Mouse (Mus musculus) heart, adult 2 months (tissue): Measurements from ENCODE around the gene Pla2g1b. TPM values are rescaled to one million over a fixed set of nuclear protein-coding genes. Genes with fewer than 3 reads are reported as not detected.

Experiments used
- DNase-seq, 2 experiments: peaks; one replicate each; pipeline ENCODE4 v3.0.0; 2021
- H3K27ac ChIP-seq: fragments of 200-600 bp; 2 replicates; pipeline ENCODE4 v1.8.1; 2022
- H3K27me3 ChIP-seq: fragments of 200-500 bp; 2 replicates; pipeline ENCODE4 v1.6.1; 2012; ENCODE audit warnings: mild to moderate bottlenecking, low read length, inconsistent platforms, mixed read lengths; ENCODE audit not compliant: control insufficient read depth, insufficient read depth
- H3K36me3 ChIP-seq: fragments of 200-500 bp; 2 replicates; pipeline ENCODE4 v1.6.1; 2012; ENCODE audit warnings: low read length, inconsistent platforms; ENCODE audit not compliant: control insufficient read depth, insufficient read depth
- H3K4me1 ChIP-seq: fragments of 200-500 bp; 2 replicates; pipeline ENCODE4 v1.6.1; 2011; ENCODE audit warnings: low read length; ENCODE audit not compliant: control insufficient read depth, insufficient read depth
- H3K4me3 ChIP-seq: fragments of 200-600 bp; 2 replicates; pipeline ENCODE4 v1.8.1; 2022
- H3K79me2 ChIP-seq: fragments of 200-500 bp; replicated peaks from 2 replicates; pipeline ENCODE4 v1.6.1; 2012; ENCODE audit warnings: mild to moderate bottlenecking, inconsistent platforms, low read length, moderate library complexity, mixed read lengths; ENCODE audit not compliant: control insufficient read depth, insufficient read depth
- H3K9ac ChIP-seq: fragments of 200-500 bp; 2 replicates; pipeline ENCODE4 v1.6.1; 2012; ENCODE audit warnings: low read depth, mild to moderate bottlenecking, control low read depth, inconsistent platforms, low read length, mixed read lengths
- CTCF ChIP-seq: fragments of 200-600 bp; IDR thresholded peaks from 2 replicates; pipeline ENCODE4 v1.8.1; 2022; ENCODE audit warnings: antibody characterized with exemption, mild to moderate bottlenecking, moderate library complexity
- EP300 ChIP-seq: fragments of 200-500 bp; IDR thresholded peaks from 2 replicates; pipeline ENCODE4 v1.6.1; 2011; ENCODE audit warnings: low read depth, low read length, control low read depth; ENCODE audit not compliant: insufficient read depth
- POLR2A ChIP-seq: fragments of 200-500 bp; IDR thresholded peaks from 2 replicates; pipeline ENCODE4 v1.6.1; 2011; ENCODE audit warnings: mild to moderate bottlenecking, low read depth, low read length, control low read depth; ENCODE audit not compliant: insufficient read depth
- WGBS: fragments of 180-500 bp; shearing (Covaris S2); methylation state at CpG from one replicate; pipeline ENCODE4 v1.1.7; 2018; 5-methylcytosine and 5-hydroxymethylcytosine counted together
- intact Hi-C: fragments of 180-260 bp; cut with DNase I; formaldehyde crosslinking; loops from one replicate; pipeline ENCODE4 v1.15.1; 2025
- polyA plus RNA-seq: library from polyadenylated mRNA; depleted of rRNA; stranded (reverse); fragments of >200 nt; gene quantifications from 2 replicates; pipeline ENCODE4 v1.2.3, GENCODE M21; 2012
- total RNA-seq, 2 experiments: library from RNA; stranded (reverse); gene quantifications; 2 replicates each; pipeline ENCODE4 v1.2.3; 2021

Gene Pla2g1b
- total and polyA plus RNA-seq, 3 experiments = not detected

DNA sequence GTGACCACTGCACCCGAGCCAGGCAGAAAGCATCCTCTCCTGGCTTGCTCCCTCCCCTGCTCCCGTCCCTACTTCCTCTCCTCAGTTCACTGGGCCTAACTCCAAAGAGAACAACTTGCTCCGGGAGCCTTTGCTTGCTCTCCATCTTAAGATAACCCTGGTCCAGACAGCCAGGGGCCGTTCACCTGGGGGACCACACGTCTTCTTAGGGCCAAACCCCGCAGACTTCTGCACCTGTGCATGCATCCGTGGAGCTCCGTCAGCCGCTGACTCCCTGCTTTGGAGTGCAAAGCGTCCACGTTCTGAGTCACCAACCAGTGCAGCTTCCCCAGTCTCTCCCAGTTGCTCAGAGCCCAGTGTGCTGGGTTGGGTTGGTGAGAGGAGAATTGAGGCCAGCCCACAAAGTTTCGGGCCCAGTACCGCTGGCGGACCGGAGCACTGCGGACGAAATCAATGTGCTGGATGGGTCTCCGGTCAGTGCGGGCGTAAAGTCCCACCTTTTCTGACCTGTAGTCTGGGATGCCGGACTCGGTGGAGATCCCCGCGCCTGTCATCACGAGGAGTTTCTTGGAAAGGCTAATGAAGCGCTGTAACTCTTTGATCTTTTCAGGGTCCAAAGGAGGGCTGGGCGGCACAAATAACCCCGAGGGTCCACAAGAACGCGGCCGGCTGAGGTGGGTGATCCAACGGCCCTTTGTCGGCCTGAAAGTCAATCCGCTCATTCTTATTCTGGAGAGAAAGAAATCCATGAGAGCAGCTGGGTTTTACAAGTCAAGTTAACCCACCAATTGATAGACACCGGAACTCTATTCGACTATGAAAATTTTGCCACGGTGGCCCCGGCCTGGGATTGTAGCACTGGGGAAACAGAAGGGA is 16.6 kb downstream of the Pla2g1b start:
- H3K9ac ChIP-seq = no peak overlapping the region
- H3K4me3 ChIP-seq = no peak overlapping the region
- TF ChIP-seq EP300 (no peak), CTCF (no peak), POLR2A (no peak)
- no peaks in the 10 kb centered on the region for H3K27me3 ChIP-seq
- H3K79me2 ChIP-seq = no peaks in the 10 kb centered on the region; the same call in 1 of the 2 replicates
- no peaks in the 10 kb centered on the region for H3K4me1 ChIP-seq
- 67% methylated on average over 38 of the region's 38 CpGs for WGBS
- no peak for DNase-seq
- no peaks in the 10 kb centered on the region for H3K36me3 ChIP-seq
- no peak overlapping the region for H3K27ac ChIP-seq
- intact Hi-C loops = loop anchor here (10.0 kb wide), 2 partner anchors 152 to 208 kb away; partner anchors contain the start of genes Coq5, Rab35 and Rnf10

DNA sequence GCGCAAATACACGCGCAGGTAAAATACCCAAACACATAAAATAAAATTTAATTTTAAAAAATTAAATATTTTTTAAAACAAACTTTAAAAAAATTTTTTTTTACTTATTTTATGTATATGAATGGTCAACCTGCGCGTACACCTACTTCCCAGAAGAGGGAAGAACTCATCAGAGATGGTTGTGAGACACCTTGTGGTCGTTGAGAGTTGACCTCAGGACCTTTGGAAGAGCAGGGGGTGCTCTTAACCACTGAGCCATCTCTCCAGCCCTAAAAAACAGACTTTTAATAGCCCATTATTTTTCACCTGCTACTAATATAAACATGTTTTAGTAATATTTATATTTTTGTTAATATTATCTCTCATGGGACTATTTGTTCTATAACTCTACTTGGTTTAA is 17.3 kb downstream of the Pla2g1b start:
- peak; percentile 54 for TF ChIP-seq CTCF
- TF ChIP-seq POLR2A = no peak
- TF ChIP-seq EP300 = no peak
- H3K27me3 ChIP-seq = no peaks in the 10 kb centered on the region
- DNase-seq = no peak
- H3K79me2 ChIP-seq = no peaks in the 10 kb centered on the region; the same call in 1 of the 2 replicates
- H3K9ac ChIP-seq = no peak overlapping the region
- no peak overlapping the region; the same call in 1 of the 2 replicates for H3K4me3 ChIP-seq
- no peaks in the 10 kb centered on the region for H3K36me3 ChIP-seq
- 67% methylated on average over 6 of the region's 6 CpGs for WGBS
- H3K4me1 ChIP-seq = no peaks in the 10 kb centered on the region
- H3K27ac ChIP-seq = no peak overlapping the region; the same call in 1 of the 2 replicates
- intact Hi-C loops = loop anchor here (10.0 kb wide), 2 partner anchors 151 to 209 kb away; partner anchors contain the start of genes Coq5, Rab35 and Rnf10

DNA sequence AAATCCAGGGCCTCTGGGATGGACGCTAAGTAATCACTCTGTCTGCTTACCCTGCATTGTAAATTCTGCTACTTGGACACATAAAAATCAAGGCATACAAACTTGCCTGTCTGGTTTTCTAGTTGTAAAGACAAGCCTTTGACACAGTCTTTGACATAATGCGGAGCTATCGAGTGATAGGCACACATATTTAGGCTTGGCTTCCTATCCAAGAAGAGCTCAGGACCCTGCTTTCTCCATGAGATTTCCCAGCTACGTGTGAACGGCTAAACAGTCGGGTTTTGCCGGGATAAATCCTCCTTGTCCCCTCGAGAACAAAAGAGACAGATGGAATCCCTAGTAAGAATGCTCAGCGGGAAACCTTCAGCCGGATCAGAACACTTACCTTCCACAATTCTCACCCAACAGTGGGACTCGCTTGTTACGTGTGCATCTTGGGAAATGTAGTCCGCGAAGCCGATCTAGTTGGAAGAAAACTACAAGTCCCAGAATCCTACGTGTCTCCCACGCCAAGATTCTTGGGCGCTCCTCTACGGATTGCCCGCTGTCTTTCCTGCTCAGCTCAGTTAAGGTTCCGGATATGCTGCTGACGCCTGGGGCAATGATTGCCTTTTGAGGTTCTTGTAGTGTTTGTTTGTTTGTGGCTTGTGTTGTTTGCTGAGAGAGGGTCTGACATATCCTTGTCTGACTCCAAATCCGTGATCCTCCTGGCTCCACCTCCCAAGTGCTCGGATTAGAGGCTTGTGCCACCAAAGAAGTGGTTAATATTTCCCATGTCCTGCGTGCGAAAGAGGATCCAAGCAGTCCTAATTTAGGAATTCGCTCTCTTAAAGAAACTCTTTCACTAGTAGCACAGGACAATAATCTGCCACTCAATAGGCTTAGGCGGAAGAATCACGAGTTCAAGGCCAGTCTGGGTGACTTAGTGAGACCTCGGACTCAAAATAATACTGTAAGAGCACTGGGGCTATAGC is 18.2 kb downstream of the Pla2g1b start, which contains the start of gene Sirt4:
Gene Sirt4 (minus strand): TSS at position 779 of the 974 bp plus-strand sequence.
- Histone ChIP-seq H3K36me3 (no peaks in the 10 kb centered on the region), H3K79me2 (no peaks in the 10 kb centered on the region; the same call in 1 of the 2 replicates), H3K9ac (peak within 1 kb of the TSS; percentile 67), H3K4me1 (peaks cover 3% of the 10 kb centered on the region), H3K4me3 (peak within 1 kb of the TSS; percentile 58), H3K27ac (peak within 1 kb of the TSS; percentile 85), H3K27me3 (no peaks in the 10 kb centered on the region)
- TF ChIP-seq POLR2A (peak; percentile 97), EP300 (peak; percentile 90; the same call in 1 of the 2 replicates), CTCF (no peak)
- 4% methylated on average over 30 of the region's 30 CpGs for WGBS
- DNase-seq = peak; percentile 76 to 90
- intact Hi-C loops = loop anchor here (10.0 kb wide), 2 partner anchors 151 to 209 kb away; partner anchors contain the start of genes Coq5, Rab35 and Rnf10

DNA sequence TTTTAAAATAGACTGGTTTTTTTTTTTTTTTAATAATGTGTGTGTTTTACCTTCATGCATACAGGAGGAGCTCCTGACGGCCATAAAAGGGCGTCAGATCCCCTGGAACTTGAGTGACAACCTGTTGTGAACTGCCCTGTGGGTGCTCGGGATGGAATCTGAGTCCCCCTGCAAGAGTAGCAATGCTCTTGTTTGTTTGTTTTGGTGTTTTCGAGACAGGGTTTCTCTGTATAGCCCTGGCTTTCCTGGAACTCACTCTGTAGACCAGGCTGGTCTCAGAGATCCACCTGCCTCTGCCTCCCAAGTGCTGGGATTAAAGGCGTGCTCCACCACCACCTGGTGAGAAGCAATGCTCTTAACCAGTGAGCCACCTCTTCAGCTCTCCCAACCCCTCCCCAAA is 18.9 kb downstream of the Pla2g1b start:
- Histone ChIP-seq H3K79me2 (no peaks in the 10 kb centered on the region; the same call in 1 of the 2 replicates), H3K9ac (no peak overlapping the region), H3K4me1 (peaks cover 3% of the 10 kb centered on the region), H3K4me3 (peak overlapping the region; percentile 58; the same call in 1 of the 2 replicates), H3K27me3 (no peaks in the 10 kb centered on the region), H3K27ac (peak overlapping the region; percentile 85), H3K36me3 (no peaks in the 10 kb centered on the region)
- TF ChIP-seq EP300 (no peak), POLR2A (no peak), CTCF (no peak)
- intact Hi-C loops = loop anchor here (10.0 kb wide), 2 partner anchors 150 to 210 kb away; partner anchors contain the start of genes Coq5, Rab35 and Rnf10
- no peak for DNase-seq
- WGBS = 63% methylated on average over 5 of the region's 5 CpGs

DNA sequence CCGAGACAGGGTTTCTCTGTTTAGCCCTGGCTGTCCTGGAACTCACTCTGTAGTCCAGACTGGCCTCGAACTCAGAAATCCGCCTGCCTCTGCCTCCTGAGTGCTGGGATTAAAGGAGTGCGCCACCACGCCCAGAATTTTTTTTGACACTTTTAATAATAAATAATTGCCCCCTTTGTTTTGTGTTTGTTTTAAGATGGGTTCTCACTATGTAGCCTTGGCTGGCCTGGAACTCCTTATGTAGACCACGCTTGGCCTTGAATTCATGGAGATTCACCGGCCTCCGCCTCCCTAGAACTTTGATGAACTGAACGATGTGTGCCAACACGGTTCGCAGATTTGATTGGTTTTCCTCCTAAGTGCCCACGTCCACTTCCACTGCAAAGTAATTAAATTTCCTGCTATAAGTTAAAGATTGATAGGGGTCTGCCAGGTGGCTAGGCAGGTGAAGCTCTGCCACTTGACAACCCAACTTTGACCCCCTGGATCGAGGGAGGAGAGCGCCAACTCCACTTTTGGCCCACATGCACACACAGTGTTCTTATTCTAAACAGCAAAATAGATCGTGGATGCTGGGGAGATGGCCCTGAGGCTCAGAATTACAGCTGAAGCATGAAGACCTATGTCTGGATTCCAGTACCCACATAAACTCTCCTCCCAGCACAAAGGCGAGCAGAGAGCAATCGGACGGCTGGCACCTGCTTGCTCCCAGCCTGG is 19.6 kb downstream of the Pla2g1b start:
- H3K27ac ChIP-seq = no peak overlapping the region
- no peak for DNase-seq
- H3K36me3 ChIP-seq = no peaks in the 10 kb centered on the region
- no peak overlapping the region for H3K9ac ChIP-seq
- H3K4me3 ChIP-seq = no peak overlapping the region
- no peaks in the 10 kb centered on the region for H3K27me3 ChIP-seq
- no peaks in the 10 kb centered on the region; the same call in 1 of the 2 replicates for H3K79me2 ChIP-seq
- 89% methylated on average over 18 of the region's 18 CpGs for WGBS
- intact Hi-C loops = loop anchor here (10.0 kb wide), 2 partner anchors 149 to 211 kb away; partner anchors contain the start of genes Coq5, Rab35 and Rnf10
- TF ChIP-seq CTCF (no peak), EP300 (no peak), POLR2A (no peak)
- peaks cover 3% of the 10 kb centered on the region for H3K4me1 ChIP-seq
